Mouse (Mus musculus) embryonic fibroblast, embryonic 13.5 days (primary cell): ENCODE data around the gene Olfr545. TPM values are rescaled to one million over a fixed set of nuclear protein-coding genes. Genes with fewer than 3 reads are reported as not detected.
A peak's percentile ranks its signal among the peaks of the same experiment; 100 is the strongest.

Source experiments
- H3K27ac ChIP-seq: 2 replicates; pipeline ENCODE4 v1.5.1; 2012; ENCODE audit warnings: low read length, control low read depth, inconsistent platforms; ENCODE audit not compliant: insufficient read depth
- H3K4me1 ChIP-seq: 2 replicates; pipeline ENCODE4 v1.6.1; 2011; ENCODE audit warnings: low read length; ENCODE audit not compliant: control insufficient read depth, insufficient read depth
- H3K4me3 ChIP-seq: 2 replicates; pipeline ENCODE4 v1.5.1; 2011; ENCODE audit warnings: mild to moderate bottlenecking, control low read depth, low read length; ENCODE audit not compliant: insufficient read depth
- CTCF ChIP-seq: IDR thresholded peaks from 2 replicates; pipeline ENCODE4 v1.5.1; 2011; ENCODE audit warnings: mild to moderate bottlenecking, control low read depth, low read length, moderate library complexity, borderline replicate concordance; ENCODE audit not compliant: insufficient read depth
- POLR2A ChIP-seq: IDR thresholded peaks from 2 replicates; pipeline ENCODE4 v1.6.1; 2011; ENCODE audit warnings: low read depth, mild to moderate bottlenecking, control low read depth, low read length, moderate library complexity
- polyA plus RNA-seq: library from polyadenylated mRNA; stranded (reverse); fragments of >200 nt; gene quantifications from 2 replicates; pipeline ENCODE4 v1.2.4, GENCODE M21; 2011; ENCODE audit warnings: low read depth; ENCODE audit not compliant: missing spikeins, insufficient read length

The Olfr545 gene
- polyA plus RNA-seq, 1 experiment = not detected

DNA sequence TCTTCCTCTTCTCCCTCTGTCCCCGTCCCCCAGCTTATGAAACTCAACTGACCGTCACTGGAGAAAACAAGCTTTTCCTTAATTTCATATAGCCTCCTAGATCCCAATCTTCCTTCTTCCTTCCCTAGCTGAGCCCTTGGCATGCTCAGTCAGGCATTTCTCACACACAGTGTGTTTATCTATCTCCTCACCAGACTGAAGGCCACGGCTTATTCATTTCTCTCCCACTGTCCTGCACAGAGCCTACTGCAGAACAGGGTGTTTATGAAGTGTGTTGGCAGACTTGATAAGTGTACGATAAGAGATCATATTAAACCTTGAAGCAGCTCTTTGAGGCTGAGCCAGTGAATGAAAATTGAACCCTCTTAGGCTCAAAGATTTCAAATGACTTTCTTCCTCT, 18.6 kb downstream of the Olfr545 start:
- peaks cover 3% of the 10 kb centered on the region; the same call in 1 of the 2 replicates for H3K4me1 ChIP-seq
- TF ChIP-seq POLR2A (no peak), CTCF (no peak)
- peak overlapping the region; percentile 98 for H3K27ac ChIP-seq
- no peak overlapping the region for H3K4me3 ChIP-seq

DNA sequence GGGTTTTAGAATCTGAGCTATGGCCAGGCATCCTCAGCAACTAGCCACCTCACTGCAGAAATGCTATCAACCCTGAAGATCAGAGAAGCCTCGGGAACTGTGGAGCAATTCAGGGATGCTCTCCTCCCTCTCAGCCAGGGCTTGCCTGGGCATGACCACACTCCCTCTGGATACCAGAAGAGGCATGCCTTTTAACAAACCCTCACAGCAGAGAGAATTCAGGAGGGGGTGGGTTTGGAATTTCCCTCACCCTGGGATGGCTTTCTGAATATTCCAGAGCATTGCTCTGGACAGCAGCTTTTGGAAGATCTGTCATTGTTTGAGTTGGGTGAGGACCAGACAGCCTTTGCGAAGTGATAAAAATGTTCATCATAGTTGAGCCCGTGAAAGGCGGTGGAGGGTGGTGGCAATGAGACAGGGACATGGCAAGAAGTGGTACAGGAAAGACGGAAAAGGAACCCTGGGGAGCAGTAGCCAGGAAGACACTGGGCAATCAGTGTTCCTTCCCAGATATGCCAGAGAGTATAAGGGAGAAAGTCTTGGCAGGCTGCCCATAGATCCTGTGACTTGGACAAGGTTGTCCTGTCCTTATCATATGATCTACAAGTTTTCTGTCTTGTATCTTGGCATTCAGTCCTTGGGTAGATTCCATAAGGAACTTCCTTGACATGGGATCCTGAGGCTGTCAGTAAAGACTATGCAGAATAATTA, 19.9 kb downstream of the Olfr545 start:
- Histone ChIP-seq H3K4me1 (peaks cover 3% of the 10 kb centered on the region; the same call in 1 of the 2 replicates), H3K4me3 (no peak overlapping the region), H3K27ac (peak overlapping the region; percentile 98)
- TF ChIP-seq POLR2A = peak; percentile 44
- no peak for TF ChIP-seq CTCF

DNA sequence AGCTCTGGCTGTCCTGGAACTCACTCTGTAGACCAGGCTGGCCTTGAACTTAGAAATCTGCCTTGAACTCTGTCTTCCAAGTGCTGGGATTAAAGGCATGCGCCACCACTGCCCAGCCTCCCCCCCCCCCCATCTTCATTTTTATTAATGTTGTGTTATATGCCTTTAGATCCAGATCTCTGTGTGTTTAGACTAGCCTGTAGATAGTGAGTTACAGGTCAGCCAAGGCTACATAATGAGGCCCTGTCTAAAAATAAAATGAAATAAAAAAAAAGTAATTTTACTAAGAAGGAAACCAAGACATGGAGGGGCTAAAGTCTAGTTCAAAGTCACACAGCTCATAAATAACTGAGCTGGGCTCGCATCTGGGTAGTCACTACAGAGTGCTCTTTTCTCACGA, 20.4 kb downstream of the Olfr545 start:
- H3K4me3 ChIP-seq = no peak overlapping the region
- H3K4me1 ChIP-seq = peaks cover 3% of the 10 kb centered on the region; the same call in 1 of the 2 replicates
- peak overlapping the region; percentile 98 for H3K27ac ChIP-seq
- TF ChIP-seq CTCF (no peak), POLR2A (no peak)

DNA sequence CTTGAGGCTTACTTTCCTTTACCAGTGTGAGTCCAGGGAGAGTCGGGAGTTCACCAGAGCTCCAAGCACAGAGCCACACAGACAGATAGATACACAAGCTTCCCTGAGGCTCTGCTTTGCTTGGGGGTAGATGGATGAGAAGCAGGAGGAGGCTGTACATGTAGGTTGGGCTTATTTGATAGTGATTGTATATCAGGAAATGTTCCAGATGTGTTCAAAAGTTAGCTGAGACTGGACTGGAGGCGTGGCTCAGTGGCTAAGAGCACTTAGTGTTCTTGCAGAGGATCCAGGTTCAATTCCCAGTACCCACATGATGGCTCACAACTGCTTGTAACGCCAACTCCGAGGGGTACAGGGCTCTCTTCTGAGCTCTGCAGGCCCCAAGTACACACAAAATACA, 20.9 kb downstream of the Olfr545 start:
- 0 out of 2 replicates have a peak, but pooled peaks cover 3% of the 10 kb centered on the region for H3K4me1 ChIP-seq
- no peak for TF ChIP-seq CTCF
- no peak for TF ChIP-seq POLR2A

DNA sequence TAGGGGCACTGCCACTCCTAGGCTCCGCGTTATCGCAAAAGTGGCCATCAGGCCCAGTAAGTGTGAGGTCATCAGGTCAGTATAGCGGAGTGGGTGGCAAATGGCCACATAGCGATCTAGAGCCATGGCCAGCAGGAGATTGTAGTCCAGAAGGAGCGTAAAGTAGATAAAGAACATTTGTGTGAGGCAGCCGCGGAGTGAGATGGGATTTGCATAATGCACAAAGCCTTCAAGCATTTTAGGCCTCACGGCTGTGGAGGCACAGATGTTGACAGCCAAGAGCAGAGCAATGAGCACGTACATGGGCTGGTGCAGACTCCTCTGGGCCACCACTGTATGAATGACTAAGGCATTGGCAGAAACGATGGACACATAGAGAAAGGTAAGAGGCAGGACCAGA, 22.0 kb downstream of the Olfr545 start:
- Histone ChIP-seq H3K27ac (no peak overlapping the region), H3K4me1 (no peaks in the 10 kb centered on the region), H3K4me3 (no peak overlapping the region)
- no peak for TF ChIP-seq POLR2A
- no peak for TF ChIP-seq CTCF

More for the DNA sequence above, 20.9 kb downstream of the Olfr545 start:
- Histone ChIP-seq H3K4me3 (no peak overlapping the region), H3K27ac (peak overlapping the region; percentile 98)

DNA sequence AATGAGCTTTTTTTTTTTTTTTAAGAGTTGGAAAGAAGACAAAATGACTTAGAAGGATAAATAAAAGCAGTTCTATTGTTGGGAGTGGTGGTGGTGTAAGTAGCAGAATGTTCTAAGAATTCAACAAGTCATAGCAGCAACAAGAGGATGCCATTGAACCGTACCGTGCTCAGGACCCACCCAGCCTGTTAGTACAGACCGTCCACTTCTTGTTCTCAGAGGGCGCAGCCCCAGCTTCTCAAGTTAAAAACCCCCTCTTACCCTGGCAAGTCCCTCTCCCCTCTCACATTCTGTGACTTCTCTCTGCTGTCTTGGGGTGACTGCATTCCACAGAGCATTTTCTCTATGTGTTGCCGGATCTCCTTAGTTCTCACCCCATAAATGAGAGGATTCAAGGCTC, 22.8 kb downstream of the Olfr545 start:
- no peak overlapping the region for H3K27ac ChIP-seq
- no peaks in the 10 kb centered on the region for H3K4me1 ChIP-seq
- no peak overlapping the region for H3K4me3 ChIP-seq
- TF ChIP-seq CTCF (no peak), POLR2A (no peak)

DNA sequence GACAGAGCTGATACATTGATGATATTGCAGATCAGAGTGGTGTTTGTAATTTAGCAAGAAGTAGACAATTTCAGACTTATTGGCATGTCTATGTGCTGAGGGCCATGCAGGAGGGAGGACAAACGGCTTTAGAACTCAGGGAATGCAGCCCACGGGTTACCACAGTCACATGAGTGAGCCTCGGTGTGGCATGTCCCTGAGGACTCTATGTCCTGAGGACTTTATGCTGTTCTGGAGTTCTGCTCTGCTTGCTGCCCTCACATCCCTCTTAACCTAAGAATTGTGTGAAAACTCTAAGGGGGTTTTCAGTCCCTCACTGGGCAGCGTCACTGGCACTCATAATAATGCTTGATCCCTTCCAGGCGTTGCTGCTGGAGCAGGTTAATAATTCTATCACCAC, 26.7 kb downstream of the Olfr545 start:
- Histone ChIP-seq H3K4me1 (no peaks in the 10 kb centered on the region), H3K27ac (no peak overlapping the region), H3K4me3 (no peak overlapping the region)
- TF ChIP-seq CTCF (no peak), POLR2A (no peak)

DNA sequence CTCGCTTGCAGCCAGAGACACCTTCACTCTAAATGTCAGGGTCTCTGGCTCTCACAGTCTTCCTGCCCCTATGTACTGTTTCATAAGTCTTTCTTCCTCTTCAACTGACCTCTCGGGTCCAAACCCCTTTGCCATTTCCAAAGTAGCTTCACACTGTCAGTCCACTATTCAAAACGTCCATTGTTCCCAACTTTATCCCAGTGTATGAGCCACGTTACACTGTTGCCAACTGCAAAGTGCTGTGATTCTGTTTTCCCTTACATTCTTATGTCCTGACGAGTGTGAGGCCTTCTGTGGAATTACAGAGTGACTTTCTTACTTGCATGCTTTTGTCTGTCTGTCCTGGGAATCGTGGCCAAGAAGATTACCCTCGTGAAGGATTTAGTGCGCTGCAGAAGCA, 31.8 kb downstream of the Olfr545 start:
- TF ChIP-seq POLR2A = no peak
- TF ChIP-seq CTCF = no peak
- Histone ChIP-seq H3K4me3 (no peak overlapping the region), H3K4me1 (no peaks in the 10 kb centered on the region), H3K27ac (peak overlapping the region; percentile 45; the same call in 1 of the 2 replicates)

DNA sequence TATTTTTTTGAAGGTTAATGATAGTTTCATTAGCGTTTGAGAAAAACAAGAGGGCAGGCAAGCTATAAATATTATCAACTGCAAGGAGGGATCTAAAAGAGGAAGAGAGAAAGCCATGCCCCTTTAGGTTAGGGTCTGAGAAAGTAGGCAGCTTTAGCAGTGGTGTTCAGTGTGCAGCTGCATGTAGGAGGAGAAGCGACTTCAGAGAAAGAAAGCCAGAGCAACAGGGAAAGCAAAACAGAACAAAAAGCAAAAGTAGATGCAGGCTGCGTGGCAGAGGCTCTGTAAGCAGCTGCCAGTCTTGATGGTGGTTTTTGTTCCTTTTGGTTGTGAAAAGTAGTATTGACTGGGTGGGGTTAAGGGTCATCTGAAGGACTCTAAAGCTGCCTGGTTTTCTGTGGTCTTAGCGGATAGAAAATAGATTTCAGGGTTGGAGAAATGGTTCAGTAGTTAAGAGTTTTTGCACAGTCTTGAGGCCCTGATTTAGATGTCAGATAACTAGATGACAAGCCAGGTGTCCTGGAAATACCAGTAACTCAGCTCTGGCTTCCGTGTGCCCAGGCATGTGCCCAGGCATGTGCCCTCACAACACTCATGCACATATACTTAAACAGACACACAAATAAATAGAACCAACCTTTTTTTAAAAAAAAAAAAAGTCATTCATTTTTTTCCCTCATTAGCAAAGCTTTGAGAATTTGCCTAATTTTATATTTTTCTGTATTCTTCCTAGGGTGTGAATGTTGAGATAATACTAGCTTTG, 40.6 kb downstream of the Olfr545 start:
- Histone ChIP-seq H3K27ac (0 out of 2 replicates have a peak overlapping the region, but pooled peaks have one; percentile 1), H3K4me3 (no peak overlapping the region), H3K4me1 (no peaks in the 10 kb centered on the region)
- TF ChIP-seq POLR2A (no peak), CTCF (no peak)

DNA sequence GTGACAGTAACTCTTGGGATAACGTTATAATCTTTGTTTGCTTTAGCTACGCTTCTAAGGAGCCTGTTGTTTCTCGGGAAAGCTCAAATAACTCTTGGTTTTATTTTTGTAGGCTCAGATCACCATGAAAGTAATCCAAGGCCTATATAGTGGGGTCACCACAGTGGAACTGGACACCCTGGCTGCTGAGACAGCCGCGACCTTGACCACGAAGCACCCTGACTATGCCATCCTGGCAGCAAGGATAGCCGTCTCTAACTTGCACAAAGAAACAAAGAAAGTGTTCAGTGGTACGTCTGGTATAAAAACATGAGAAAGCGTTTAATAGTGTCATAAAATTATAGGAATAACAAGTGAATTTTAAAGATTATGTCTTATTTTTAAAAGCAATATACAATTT, 52.9 kb downstream of the Olfr545 start:
- TF ChIP-seq CTCF = no peak
- no peak for TF ChIP-seq POLR2A
- no peak overlapping the region for H3K4me3 ChIP-seq
- H3K4me1 ChIP-seq = peaks cover 2% of the 10 kb centered on the region; the same call in 1 of the 2 replicates
- H3K27ac ChIP-seq = no peak overlapping the region
